Comparison of ENCODE assay signal across 8 mouse cellular contexts in the genomic region with DNA sequence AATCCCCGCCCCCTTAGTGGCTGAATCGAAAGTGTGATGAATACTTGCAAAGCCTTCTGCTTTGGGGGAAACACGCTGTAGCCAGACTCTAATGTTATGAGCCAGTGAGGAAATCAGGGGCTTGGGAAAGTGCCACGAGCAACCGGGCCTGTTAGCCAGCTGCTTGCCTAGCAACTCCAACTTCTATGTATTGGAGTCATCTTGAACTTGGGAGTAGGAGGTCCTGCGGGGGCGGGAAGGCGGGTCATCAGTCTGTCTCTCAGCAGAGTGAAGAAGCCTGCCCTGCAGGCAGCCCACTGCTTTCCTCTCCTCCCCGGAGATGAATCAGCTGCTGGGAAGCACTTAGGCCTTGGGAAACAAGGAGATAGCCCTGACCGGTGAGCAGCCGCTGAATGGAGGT. TPM values are rescaled to one million over a fixed set of nuclear protein-coding genes. Genes with fewer than 3 reads are reported as not detected.
DNase-seq lines count a peak whose midpoint lies in the region; ATAC-seq lines count a peak whose summit lies in the region.

No protein-coding gene starts in this region.

- H3K27ac ChIP-seq in hindbrain, embryonic 15.5 days (replicated peaks), result no peak overlapping the region
- no peak overlapping the region for H3K27ac ChIP-seq in hindbrain, embryonic 12.5 days
- H3K27ac ChIP-seq in forebrain, embryonic 15.5 days (replicated peaks), result no peak overlapping the region

- DNase-seq in adrenal gland, postnatal 36 days, result peak; percentile 66 to 68
- peak; percentile 81 for DNase-seq in heart, postnatal 4 days
- DNase-seq in lung, postnatal 10 days, result peak; percentile 71
- no peak for DNase-seq in thymus, postnatal 14 days
- no peak for DNase-seq in thymus, postnatal 0 days (ENCODE audit: low spot score)

- H3K4me1 ChIP-seq in hindbrain, embryonic 15.5 days (replicated peaks), result peaks cover 19% of the 10 kb centered on the region
- peaks cover 19% of the 10 kb centered on the region for H3K4me1 ChIP-seq in hindbrain, embryonic 12.5 days
- H3K4me1 ChIP-seq in forebrain, embryonic 15.5 days, result no peaks in the 10 kb centered on the region

- no peaks in the 10 kb centered on the region for H3K9me3 ChIP-seq in hindbrain, embryonic 15.5 days
- no peaks in the 10 kb centered on the region for H3K9me3 ChIP-seq in hindbrain, embryonic 12.5 days (replicated peaks)
- no peaks in the 10 kb centered on the region for H3K9me3 ChIP-seq in forebrain, embryonic 15.5 days

- H3K27me3 ChIP-seq in hindbrain, embryonic 15.5 days, result no peaks in the 10 kb centered on the region
- no peaks in the 10 kb centered on the region for H3K27me3 ChIP-seq in hindbrain, embryonic 12.5 days
- H3K27me3 ChIP-seq in forebrain, embryonic 15.5 days, result no peaks in the 10 kb centered on the region

- H3K9ac ChIP-seq in hindbrain, embryonic 15.5 days, result no peak overlapping the region
- H3K9ac ChIP-seq in hindbrain, embryonic 12.5 days, result no peak overlapping the region
- H3K9ac ChIP-seq in forebrain, embryonic 15.5 days (replicated peaks), result no peak overlapping the region

- H3K4me3 ChIP-seq in hindbrain, embryonic 15.5 days, result no peak overlapping the region
- no peak overlapping the region for H3K4me3 ChIP-seq in hindbrain, embryonic 12.5 days
- no peak overlapping the region for H3K4me3 ChIP-seq in forebrain, embryonic 15.5 days

- no peaks in the 10 kb centered on the region for H3K36me3 ChIP-seq in hindbrain, embryonic 15.5 days
- no peaks in the 10 kb centered on the region for H3K36me3 ChIP-seq in hindbrain, embryonic 12.5 days
- H3K36me3 ChIP-seq in forebrain, embryonic 15.5 days, result no peaks in the 10 kb centered on the region

- WGBS in hindbrain, embryonic 15.5 days, result 58% methylated on average over 11 of the region's 11 CpGs
- WGBS in hindbrain, embryonic 12.5 days, result 72% methylated on average over 11 of the region's 11 CpGs
- WGBS in forebrain, embryonic 15.5 days, result 78% methylated on average over 11 of the region's 11 CpGs

- no peak overlapping the region for H3K4me2 ChIP-seq in hindbrain, embryonic 15.5 days
- H3K4me2 ChIP-seq in hindbrain, embryonic 12.5 days (replicated peaks), result no peak overlapping the region
- H3K4me2 ChIP-seq in forebrain, embryonic 15.5 days (replicated peaks), result no peak overlapping the region

- ATAC-seq in hindbrain, embryonic 15.5 days (ENCODE audit: low FRiP score, low read depth), result peak; percentile 42; the same call in 1 of the 2 replicates
- ATAC-seq in hindbrain, embryonic 12.5 days (ENCODE audit: low FRiP score), result no peak
- no peak for ATAC-seq in forebrain, embryonic 15.5 days (replicated peaks)

RNA-seq across cellular contexts. Expression of a gene that starts 42.1 kb away (rescaled TPM):
- polyA plus RNA-seq in hindbrain, embryonic 15.5 days (2015; fragmentation: Nextera tagmentation; extraction: Ambion mirVana), result 5.4 and 7.1 TPM in 2 replicates
- 5.8 and 6.0 TPM in 2 replicates for polyA plus RNA-seq in hindbrain, embryonic 12.5 days (2016; fragmentation: Nextera tagmentation; extraction: Ambion mirVana)
- 10 to 100 TPM in 1 of 2 experiments, 1 to 10 TPM in 1; 2.8 to 15.7 TPM for total RNA-seq in adrenal gland, postnatal 36 days (2021)
- total RNA-seq in heart, postnatal 4 days (2021), result 1 to 10 TPM; 1.0 to 1.3 TPM
- polyA plus RNA-seq in thymus, postnatal 0 days (2015; fragmentation: Nextera tagmentation; extraction: Ambion mirVana), result 0.36 and 0.45 TPM in 2 replicates
- polyA plus RNA-seq in forebrain, embryonic 15.5 days (2015; fragmentation: Nextera tagmentation; extraction: Ambion mirVana), result 1.6 and 1.7 TPM in 2 replicates

Comparison
In these comparisons a context has a peak if more than half of its experiments do, and no peak if none do; other contexts are left out.
1. DNase-seq: peak in adrenal gland, postnatal 36 days (2 of 2), heart, postnatal 4 days (single experiment) and lung, postnatal 10 days (single experiment); none in thymus, postnatal 14 days (single experiment) and thymus, postnatal 0 days (single experiment).